Mouse (Mus musculus): ENCODE measurements around the gene Atxn1.

Gene Atxn1

DNA sequence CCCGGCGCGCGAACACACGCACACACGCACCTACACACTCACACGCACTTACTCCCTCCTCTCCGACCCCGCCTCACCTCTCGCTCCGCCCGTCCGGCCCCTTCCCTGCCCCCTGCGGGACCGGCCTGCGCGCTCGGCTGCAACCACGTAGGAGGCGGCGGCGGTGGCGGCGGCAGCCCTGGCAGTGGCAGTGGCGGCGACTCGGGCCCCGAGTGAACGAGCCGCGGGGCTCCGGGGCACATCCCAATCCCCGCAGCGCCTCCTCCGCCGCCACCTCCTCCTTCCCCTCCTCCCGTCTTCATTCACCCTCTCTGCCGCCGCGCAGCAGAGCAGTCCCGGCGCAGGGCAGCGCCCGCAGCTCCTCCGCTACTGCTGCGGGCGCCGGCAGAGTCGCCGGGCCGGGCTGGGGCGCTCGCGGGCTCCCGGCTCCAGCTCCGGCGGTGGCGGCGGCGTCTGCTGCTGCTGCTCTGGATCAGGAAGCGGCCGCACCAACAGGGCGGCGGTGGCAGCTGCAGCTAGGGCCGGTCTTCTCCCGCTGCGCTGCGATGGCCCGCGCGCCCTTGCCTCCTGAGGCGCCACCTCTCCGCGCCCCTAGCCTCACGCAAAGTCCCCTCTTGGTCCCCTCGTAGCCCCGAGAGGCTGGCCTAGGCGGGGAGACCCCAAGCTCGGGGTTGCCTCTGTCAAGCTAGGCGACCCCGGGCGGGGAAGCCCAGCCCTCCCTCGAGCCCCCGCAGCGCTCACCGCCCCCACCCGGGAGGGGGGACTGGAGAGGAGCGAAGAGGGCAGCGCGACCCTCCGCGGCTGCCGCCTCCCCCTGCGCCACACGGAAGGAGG is 1.1 kb downstream of the Atxn1 start:
- peak; percentile 38 for DNase-seq (ENCODE audit: low read depth)

DNA sequence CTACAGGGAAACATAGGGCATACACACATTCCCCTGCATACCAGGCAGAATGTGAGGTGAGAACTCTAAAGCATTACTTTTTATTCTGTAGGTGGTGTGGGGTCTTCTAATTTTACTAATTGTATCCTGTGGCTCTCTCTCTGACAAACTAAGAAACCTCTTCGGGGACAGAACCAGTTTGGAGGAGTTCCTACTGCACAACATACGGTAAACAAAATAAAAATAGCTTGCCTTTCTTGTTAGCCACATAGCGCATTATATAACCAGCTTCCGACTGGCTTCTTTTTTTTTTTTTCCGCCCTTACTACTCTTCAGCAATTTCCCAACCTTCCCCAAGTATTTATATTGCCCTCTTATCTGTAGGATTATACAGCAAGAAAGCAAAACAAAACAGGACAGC is 2.0 kb downstream of the Atxn1 start:
- no peak for DNase-seq (ENCODE audit: low read depth)

DNA sequence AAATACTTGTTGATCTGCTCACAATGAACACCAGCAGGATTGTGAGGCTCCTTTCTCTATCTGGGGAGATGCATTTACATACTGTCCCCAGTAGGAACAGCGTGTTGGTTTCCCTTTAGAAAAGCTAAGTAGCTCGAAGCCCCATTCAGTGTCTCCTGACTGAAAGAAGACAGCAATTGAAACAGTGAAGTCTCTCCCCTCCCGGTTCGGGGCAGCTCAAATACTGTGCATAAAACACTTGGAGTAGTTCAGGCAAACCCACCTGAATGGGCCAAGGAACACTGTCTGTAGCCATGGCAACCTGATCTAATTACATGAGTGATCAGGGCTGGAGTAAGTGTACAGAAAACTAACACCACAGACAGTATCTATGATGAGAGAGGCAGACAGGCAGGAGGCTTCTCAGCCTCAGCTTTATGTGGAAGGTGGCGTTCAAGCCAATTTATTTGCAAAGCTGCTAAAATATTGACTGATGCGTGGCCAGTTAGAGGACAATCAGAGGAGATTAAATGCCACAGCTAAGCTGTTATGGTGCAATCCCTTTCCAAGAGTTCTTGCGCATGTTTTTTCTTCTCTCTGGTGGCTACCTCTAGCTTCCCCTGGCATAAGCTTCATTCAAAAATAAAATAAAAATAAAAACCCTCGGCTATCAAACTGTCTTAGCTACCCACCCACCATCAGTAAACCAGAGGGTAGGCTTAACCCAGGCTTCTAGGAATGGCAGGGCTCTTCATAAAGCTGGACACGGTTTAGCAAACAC is 2.8 kb downstream of the Atxn1 start:
- peak; percentile 19 for DNase-seq (ENCODE audit: low read depth)

DNA sequence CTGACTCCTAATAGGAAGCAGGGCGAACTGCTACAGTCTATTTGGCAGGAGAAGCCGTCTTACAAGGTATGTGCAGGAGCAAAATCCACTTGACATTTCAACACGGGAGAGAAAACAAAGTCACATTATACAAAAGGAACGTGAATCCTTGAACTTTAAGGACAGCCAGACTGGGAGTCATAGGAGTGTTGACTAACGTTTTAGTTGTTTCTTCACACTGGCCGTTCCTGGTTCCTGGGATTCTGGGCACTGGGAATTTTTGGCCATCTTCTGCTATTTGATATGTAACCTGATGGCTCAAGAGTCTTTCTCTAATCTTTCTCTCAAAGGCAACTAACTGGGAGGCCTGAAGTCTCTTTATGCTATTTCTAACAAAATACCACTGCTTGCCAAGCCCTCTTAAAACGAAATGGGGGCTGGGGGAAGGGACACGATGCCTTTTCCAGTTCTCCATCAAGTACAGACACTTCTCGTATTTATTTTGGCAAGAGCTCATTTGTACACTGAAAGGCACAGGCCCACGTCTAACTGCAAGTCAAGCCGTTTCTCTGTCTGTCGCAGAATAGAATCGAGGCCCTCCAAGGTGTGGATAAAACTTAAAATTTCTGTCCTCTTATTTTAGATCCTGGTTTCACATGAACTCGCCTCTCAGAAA is 4.4 kb downstream of the Atxn1 start:
- no peak for DNase-seq (ENCODE audit: low read depth)

DNA sequence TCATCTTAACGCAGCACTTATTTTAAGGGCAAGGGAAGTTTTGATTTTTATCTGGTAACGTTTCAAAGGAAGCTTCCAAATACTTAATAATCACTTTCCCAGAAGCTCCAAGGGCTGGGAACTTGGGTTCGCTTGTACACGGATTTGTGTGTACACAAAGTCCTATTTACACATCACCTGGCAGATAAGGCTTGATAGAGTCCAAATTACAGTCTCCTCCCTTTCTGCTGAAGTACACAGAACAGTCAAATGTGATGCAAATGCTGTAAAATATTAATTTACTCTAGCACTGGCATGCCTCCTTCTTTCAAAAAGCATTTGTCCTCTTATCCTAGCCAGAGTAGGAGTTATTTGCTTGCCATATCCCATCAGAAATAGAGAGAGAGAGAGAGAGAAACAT is 6.5 kb downstream of the Atxn1 start:
- DNase-seq (ENCODE audit: low read depth) = no peak

DNA sequence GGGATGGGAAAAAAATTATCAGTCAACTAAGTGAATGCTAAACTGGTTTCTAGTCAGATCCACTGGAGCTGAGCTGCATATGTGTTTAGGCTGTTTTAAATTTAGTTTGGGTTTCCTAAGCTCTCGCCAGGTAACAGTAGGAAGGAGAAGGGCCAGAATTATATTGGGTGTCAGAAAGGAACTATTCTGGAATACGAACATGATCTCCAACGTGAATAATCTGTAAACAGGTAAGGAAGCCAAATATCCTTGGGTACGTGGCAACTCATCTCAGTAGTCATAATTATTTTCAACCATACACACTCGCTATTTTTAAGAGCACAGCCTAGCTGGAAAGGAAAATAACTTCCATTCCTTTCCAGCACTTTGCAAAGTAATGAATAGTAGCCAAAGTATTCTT is 7.2 kb downstream of the Atxn1 start:
- no peak for DNase-seq (ENCODE audit: low read depth)

DNA sequence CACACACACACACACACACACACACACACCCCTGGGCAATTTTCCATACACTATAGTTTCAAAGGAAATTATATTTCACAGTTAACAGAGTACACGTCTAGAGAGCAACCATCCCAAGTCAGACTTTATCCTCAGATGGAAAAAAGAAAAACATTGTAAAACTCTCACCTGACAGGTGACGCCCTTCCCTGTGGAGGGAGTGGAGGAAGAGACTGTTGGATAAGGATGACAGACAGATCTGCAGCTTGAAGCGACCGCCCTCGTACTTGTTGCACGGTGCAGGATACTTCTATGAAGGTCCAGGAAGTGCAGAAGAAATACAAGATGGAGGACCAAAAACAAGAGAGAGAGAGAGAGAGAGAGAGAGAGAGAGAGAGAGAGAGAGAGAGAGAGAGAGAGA is 8.5 kb downstream of the Atxn1 start:
- DNase-seq (ENCODE audit: low read depth) = no peak

DNA sequence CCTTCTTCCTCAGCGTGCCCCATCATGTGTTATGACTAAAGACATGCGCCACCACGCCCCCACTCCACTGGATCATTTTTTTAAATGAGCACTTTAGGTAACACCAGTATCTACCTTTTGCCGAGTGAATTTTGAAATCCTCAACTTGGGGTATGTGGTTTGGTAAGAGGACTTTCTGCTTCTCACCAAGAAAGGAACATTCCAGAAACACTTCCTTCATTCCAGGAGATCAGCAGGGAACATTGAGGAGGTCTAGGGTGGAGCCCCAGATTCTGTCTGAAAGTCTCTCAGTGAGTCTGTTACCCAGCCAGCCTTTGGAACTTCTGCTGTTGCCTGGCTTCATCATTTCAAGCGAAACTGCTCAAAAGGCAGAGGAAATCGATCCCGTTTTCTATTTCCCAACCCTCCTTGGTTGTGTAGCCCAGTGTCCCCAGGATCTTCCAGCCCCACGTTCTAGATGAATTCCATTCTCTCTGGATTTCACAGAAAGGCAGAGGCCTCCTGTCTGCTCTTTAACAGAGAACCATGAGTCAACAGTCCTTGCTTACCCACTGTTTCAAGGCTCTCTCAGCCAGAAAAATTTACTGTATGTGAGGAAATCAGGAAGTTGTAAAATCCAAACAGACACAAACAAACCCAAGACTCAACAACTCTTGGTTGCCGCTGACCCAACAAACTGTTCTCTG is 9.3 kb downstream of the Atxn1 start:
- no peak for DNase-seq (ENCODE audit: low read depth)

DNA sequence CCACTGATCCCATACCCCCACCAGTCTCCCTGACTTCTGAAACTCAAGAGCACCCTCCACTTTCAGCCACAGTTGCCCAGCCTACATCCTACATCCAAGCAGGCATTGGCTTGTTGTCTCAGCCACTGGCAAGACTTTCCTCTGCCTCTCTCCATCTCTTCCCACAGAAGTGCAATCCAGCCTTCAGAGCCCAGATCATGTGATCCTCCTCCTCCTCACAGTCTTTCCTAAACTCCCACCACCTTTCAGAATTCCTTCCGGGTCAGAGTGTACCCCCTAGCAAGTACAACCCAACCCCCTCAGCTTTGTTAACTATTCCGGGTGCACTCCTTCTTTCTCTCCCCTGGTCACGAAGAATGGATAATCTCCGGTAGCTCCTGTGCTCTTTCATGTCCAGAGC is 11.7 kb downstream of the Atxn1 start:
- DNase-seq (ENCODE audit: low read depth) = no peak

DNA sequence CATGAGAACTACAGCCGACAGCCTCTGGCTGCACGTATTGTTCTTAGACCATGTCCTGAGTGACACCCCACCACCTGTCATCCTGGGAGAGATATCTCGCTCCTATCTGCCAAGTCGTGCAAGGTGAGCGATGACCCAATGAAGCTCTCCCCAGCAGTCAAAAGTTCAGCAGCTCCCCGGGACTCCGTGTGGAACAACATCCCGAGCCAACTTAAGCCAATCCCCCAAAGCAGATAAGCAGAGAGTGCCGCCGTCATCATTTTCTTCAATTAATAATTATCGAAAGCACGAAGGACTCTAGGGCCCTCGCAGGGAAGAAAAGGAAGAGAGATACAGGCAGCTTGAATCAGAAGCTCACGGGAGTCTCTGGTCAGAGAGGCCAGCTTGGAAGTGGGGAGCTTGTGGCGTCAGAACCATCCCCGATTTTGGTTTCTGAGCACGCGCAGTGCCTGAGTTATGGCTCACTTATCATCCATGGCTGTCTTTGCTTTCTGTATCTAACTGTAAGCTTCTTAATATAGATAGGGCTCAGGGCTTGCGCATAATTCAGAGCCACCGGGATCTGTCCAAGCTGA is 13.7 kb downstream of the Atxn1 start:
- DNase-seq (ENCODE audit: low read depth) = no peak

DNA sequence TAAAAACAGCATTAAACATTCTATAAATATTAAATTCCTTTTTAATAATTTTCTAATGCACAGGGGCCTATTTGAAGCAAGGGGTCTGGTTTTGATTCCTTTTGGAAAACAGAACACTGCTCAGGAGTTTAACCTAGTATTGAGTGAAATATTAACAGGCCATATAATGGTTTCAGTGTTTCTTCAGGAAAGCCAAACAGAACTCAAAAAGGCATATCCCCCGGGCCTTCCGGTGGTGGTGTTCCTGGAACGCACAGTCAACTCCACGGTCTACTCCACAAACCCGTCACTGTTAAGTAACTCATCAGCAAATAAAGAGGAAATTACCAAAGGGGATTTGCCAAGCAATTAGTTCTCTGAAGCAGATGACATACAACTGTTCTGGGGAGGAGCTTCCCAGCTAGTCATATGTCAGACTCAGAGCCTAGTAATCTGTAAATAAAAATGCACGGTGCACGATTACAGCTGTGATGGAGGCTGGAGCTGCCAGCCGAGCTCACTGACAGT is 14.4 kb downstream of the Atxn1 start:
- DNase-seq (ENCODE audit: low read depth) = no peak

DNA sequence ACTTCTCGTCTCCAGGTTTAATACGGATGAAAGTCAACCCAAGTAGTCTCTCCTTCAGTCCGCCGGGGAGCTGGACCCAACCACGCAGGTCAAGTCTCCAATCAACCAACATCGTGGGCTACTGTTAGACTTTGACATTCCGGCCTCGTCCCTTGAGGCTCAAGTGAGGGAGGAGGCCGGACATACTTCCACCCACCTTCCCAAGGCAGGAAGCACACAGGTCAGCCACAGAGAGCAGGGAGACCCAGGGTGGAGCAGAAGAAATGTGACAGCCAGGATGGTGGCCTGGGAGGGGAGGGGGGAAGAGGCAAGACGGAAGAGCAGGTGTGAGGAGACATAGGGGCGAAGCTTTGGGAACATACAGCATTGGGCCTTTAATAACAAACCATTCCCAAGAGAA is 18.7 kb downstream of the Atxn1 start:
- no peak for DNase-seq (ENCODE audit: low read depth)

DNA sequence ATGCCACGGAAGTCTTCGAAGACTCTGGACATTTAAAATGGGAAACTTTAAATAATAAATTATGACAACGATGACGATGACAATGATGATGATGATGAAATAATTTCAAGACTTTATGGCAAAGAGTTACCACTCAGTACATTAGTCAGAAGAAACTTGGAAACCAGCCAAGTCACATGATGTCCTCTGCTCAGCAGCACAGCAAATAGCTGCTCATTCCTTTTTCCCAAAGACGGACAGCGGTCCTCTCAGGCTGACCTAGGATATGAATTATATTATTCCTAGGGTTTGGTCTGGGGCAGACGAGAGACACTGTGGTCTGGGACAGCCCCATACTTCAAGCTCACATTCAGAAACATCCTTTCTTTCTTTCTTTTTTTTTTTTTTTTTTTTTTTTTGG is 22.5 kb downstream of the Atxn1 start:
- no peak for DNase-seq (ENCODE audit: low read depth)

DNA sequence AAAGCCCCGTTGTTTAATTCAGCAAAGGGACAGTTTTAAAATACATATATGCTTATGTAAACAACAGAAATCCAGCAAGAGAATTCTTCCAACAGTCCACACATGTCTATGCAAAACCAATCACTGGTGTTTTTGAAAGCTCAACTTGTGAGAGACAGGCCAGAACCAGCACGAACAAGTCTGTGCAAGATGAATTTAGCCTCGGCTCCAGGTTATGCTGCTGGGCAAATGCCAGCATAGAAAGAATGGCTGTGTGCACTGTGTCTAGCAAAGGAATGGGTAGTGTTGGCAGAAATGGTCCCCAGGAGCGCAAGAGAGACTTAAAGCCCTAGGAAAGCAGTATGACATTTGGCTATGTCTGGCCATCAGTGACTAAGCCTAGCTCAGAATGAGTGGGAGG is 24.1 kb downstream of the Atxn1 start:
- DNase-seq (ENCODE audit: low read depth) = no peak

DNA sequence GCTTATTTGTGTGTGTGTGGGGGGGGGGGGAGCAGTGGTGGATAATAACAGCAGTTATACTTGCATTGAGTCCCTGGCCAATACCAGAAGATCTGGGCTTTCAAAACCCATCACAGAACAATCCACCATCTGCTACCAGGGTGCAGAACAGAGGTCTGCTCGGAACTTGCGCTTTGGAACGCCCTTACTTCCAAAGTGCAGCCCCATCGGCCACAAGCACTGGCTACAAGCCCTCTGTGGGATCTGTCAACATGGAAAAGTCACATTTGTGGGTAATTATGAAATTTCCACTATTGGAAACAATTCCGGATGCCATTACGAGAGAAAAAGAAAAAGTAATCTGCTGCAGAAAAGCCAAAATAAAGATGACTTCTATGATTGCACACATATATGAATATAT is 25.2 kb downstream of the Atxn1 start:
- DNase-seq (ENCODE audit: low read depth) = no peak

DNA sequence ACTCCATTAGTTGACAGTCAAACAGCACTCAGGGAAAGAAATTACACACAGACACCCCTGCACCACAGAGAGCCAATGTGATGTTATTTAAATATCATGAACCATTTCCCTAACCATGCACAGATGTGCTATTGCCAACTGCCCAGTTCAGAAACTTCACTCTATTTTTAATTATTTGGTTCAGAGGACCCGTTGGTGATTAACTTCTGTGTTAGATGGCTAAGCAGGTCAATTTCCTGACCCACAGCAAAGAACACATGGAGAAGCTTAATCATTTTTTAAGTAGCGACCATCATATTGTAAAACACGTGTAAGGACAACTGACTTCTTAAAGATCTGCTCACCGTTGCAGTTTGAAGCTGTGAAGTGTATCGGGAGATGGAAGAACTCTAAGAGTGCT is 26.7 kb downstream of the Atxn1 start:
- no peak for DNase-seq (ENCODE audit: low read depth)

DNA sequence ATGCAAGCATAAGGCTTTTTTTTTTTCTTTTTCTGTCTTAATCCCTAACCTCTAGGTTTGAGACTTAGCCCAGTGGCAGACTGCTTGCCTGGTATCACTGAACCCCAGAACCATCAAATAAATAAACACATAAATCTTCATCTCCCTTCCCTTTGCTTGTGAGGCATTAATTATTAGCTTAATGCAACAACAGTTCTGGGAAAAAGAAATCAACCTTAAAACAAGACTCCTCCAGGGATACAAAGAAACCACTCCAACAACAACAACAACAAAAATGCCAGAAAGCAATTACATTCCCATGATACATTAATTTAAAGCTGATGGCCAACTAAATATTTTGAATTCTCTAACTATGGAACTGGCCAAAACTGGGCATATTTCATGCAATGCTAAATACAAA is 28.0 kb downstream of the Atxn1 start:
- DNase-seq (ENCODE audit: low read depth) = no peak

DNA sequence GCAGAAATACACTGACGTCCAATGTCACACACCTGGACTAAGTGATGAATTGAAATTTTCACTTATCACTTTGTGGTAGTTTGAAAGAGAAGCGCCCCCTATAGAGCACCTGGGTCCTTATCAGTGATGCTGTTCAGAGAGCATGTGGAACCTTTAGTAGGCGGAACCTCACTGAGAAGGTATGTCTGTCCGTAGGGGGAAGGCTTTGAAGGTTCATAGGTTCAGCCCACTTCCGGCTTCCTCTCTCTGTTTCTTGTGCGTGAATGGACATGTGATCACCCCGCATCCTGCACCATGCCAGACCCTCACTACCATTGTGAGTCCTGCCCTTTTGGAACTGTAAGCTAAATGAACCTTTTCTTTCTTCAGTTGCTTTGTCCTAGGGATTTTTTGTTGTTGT is 29.0 kb downstream of the Atxn1 start:
- DNase-seq (ENCODE audit: low read depth) = no peak

DNA sequence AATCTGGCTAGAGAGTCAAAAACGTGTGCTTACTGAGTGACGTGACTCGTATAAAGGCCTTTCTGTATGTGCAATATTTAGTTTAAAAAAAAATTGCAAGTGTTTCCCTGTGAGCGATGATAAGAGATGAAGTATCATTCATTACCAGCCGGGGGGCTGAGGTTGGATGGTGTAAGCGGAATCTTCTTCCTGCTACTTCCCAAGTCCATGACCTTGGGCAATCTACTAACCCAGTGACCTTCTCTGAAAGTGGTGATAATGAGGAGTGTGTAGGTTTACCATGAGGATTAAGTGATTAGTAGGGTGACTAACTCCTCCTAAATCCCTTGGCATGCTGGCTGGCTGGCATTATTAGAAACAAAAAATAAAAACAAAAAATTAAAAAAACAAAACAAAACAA is 30.0 kb downstream of the Atxn1 start:
- no peak for DNase-seq (ENCODE audit: low read depth)

DNA sequence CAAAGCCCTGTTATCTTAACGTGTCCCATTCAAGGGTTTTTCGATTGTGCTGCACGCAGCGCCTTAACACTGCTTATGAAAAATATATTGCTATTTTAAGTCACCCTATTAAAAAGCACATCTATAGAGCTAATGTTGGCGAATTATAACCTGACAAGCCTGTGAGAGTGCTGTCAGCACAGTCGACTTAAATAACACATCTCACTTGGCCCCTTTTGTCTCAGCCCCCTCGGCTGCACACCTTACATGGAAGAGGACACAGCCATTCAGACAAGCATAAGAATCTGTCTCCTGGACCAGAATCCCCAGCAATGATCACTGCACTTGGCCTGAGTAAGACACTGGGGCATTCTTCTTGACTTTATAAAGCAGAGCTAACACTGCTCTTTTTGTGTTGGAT is 30.7 kb downstream of the Atxn1 start:
- DNase-seq (ENCODE audit: low read depth) = no peak

DNA sequence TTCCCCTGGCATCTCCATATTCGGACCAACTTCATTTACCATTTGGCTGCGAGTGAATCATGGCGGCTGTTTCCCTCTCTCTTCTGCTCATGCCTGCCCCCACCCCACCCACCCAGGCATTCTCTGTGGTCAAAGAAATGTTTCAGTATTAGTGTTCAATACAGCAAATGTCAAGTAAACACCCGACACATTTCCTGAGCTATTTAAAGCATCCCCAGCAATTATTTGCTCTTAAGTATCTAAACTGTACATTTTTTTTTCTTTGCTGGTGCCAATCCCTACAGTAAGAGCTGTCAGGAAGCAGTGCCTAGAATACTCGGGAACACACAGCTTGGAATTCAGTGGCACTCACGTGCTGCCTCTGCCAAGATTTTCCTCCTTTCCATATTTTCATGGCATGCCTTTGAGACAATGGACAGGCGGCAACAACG is 32.3 kb downstream of the Atxn1 start:
- DNase-seq (ENCODE audit: low read depth) = no peak

DNA sequence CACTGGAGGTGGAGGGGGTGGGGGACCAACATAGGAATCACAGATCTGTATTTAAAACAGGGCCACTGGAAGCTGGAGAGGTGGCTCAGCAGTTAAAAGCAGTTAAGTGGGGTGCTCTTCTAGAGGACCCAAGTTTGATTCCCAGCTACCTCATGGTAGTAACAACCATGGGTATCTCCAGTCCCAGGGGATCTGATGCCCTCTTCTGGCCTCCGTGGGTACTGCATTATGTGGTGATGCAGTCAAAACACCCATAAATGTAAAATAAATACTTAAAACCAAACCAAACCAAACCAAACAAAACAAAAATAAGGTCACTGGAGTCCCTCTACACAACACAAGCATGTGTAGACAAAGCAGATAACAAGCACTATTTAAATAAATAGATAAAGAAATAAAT is 32.9 kb downstream of the Atxn1 start:
- DNase-seq (ENCODE audit: low read depth) = no peak
